ENCODE assay signal across 9 mouse cellular contexts in the genomic region with DNA sequence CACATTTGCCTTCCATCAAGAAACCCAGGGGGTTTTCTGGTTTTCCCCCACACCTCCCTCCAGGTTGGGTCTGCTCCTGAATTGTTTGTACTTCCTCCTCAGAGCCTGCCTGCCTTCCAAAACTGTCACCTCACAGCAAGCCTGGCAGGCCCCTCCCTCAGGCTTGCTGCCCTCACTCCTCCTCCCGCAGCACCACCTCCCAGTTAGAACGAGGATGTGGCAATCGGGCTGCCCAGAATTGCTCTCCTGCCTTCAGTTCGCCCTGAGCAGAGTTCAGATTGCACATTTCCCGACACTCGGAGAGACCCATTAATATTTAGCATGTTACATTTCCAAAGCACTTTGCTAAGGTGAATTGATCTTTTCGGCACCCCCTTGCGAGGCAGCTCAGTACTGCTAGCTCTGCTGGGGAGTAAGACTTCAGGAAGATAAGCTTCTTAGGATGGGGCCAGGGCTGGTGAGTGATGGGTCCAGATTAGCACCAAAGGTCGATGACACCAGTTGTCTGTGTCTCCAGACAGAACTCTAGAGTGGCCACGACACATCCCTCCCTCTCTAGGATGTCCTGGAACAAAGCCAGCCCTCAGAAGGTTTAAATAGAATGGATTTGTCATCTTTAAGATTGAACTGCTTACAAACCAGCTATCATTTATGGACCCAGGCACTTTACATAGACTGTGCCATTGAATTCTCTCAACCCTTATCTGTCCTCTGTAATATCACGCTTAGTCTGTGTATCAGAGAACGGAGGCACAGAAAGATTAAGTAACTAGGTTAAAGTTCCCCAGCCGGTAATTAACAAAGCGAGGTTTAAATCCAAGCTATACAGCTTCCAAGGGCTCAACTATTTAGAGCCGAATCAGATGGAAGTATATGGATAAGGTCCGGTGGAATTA. TPM values are rescaled to one million over a fixed set of nuclear protein-coding genes. Genes with fewer than 3 reads are reported as not detected.
DNase-seq lines count a peak whose midpoint lies in the region; ATAC-seq and TF ChIP-seq lines count a peak whose summit lies in the region.
"Had no signal": no experiment of that assay in that cellular context is flagged by ENCODE, and none has a peak within 500 bp of the region (broad histone marks: within the 10 kb centered on the region; RNA-seq: fewer than 3 reads in every experiment).

No protein-coding gene starts in this region.

- no peaks in the 10 kb centered on the region for H3K27me3 ChIP-seq in kidney, embryonic 16.5 days (ENCODE audit: insufficient read depth, low read length)
- no peaks in the 10 kb centered on the region for H3K27me3 ChIP-seq in intestine, postnatal 0 days (replicated peaks; ENCODE audit: control insufficient read depth, insufficient read depth, low read length)
- no peaks in the 10 kb centered on the region for H3K27me3 ChIP-seq in hindbrain, embryonic 12.5 days
- H3K27me3 ChIP-seq in hindbrain, postnatal 0 days (ENCODE audit: insufficient read depth, low read length): no peaks in the 10 kb centered on the region

- no peaks in the 10 kb centered on the region for H3K9me3 ChIP-seq in kidney, embryonic 16.5 days (ENCODE audit: low read length)
- no peaks in the 10 kb centered on the region for H3K9me3 ChIP-seq in intestine, postnatal 0 days (ENCODE audit: control insufficient read depth)
- no peaks in the 10 kb centered on the region for H3K9me3 ChIP-seq in hindbrain, embryonic 12.5 days (replicated peaks)
- H3K9me3 ChIP-seq in hindbrain, postnatal 0 days (ENCODE audit: low read length): no peaks in the 10 kb centered on the region

- H3K4me2 ChIP-seq in kidney, embryonic 16.5 days (replicated peaks; ENCODE audit: low read depth, low read length): no peak overlapping the region
- peak overlapping the region; percentile 32 for H3K4me2 ChIP-seq in intestine, postnatal 0 days (replicated peaks; ENCODE audit: low read depth)
- no peak overlapping the region for H3K4me2 ChIP-seq in hindbrain, embryonic 12.5 days (replicated peaks)
- H3K4me2 ChIP-seq in hindbrain, postnatal 0 days (ENCODE audit: low read depth, low read length): no peak overlapping the region

- no peak overlapping the region for H3K27ac ChIP-seq in kidney, embryonic 16.5 days (ENCODE audit: low read length)
- no peak overlapping the region for H3K27ac ChIP-seq in intestine, postnatal 0 days (ENCODE audit: low read depth, low read length)
- no peak overlapping the region for H3K27ac ChIP-seq in hindbrain, embryonic 12.5 days
- no peak overlapping the region for H3K27ac ChIP-seq in hindbrain, postnatal 0 days

- no peak overlapping the region for H3K4me3 ChIP-seq in kidney, embryonic 16.5 days (ENCODE audit: low read length)
- H3K4me3 ChIP-seq in intestine, postnatal 0 days (ENCODE audit: low read depth, low read length): no peak overlapping the region
- H3K4me3 ChIP-seq in hindbrain, embryonic 12.5 days: no peak overlapping the region
- H3K4me3 ChIP-seq in hindbrain, postnatal 0 days (ENCODE audit: low read length): no peak overlapping the region

- H3K9ac ChIP-seq in kidney, embryonic 16.5 days (replicated peaks; ENCODE audit: low read length): no peak overlapping the region
- no peak overlapping the region for H3K9ac ChIP-seq in intestine, postnatal 0 days (ENCODE audit: low read depth, low read length)
- H3K9ac ChIP-seq in hindbrain, embryonic 12.5 days: no peak overlapping the region
- H3K9ac ChIP-seq in hindbrain, postnatal 0 days (replicated peaks; ENCODE audit: low read length): no peak overlapping the region

- WGBS in kidney, embryonic 16.5 days: 53% methylated on average over 16 of the region's 16 CpGs
- 31% methylated on average over 16 of the region's 16 CpGs for WGBS in intestine, postnatal 0 days
- 65% methylated on average over 16 of the region's 16 CpGs for WGBS in hindbrain, embryonic 12.5 days
- 63% methylated on average over 16 of the region's 16 CpGs for WGBS in hindbrain, postnatal 0 days

- no peaks in the 10 kb centered on the region for H3K36me3 ChIP-seq in kidney, embryonic 16.5 days (ENCODE audit: insufficient read depth, low read length)
- H3K36me3 ChIP-seq in intestine, postnatal 0 days (ENCODE audit: control insufficient read depth, insufficient read depth): no peaks in the 10 kb centered on the region
- no peaks in the 10 kb centered on the region for H3K36me3 ChIP-seq in hindbrain, embryonic 12.5 days
- H3K36me3 ChIP-seq in hindbrain, postnatal 0 days (ENCODE audit: insufficient read depth, low read length): no peaks in the 10 kb centered on the region

- no peak for ATAC-seq in kidney, embryonic 16.5 days (ENCODE audit: low FRiP score, low TSS enrichment)
- ATAC-seq in intestine, postnatal 0 days: 0 out of 2 replicates have a peak, but pooled peaks have one; percentile 47
- no peak for ATAC-seq in hindbrain, embryonic 12.5 days (ENCODE audit: low FRiP score)
- ATAC-seq in hindbrain, postnatal 0 days: no peak
- ATAC-seq: forebrain, embryonic 16.5 days had no signal

- TF ChIP-seq CTCF in intestine, postnatal 0 days (IDR thresholded peaks at IDR 0.05; ENCODE audit: low read depth): peak; percentile 36
- no peak for TF ChIP-seq CTCF in hindbrain, postnatal 0 days (IDR thresholded peaks at IDR 0.05; ENCODE audit: low read depth)

- no peaks in the 10 kb centered on the region for H3K4me1 ChIP-seq in kidney, embryonic 16.5 days (ENCODE audit: insufficient read depth, low read length)
- no peaks in the 10 kb centered on the region for H3K4me1 ChIP-seq in intestine, postnatal 0 days (replicated peaks; ENCODE audit: control insufficient read depth, insufficient read depth, low read length)
- 0 out of 2 replicates have a peak, but pooled peaks cover 5% of the 10 kb centered on the region for H3K4me1 ChIP-seq in hindbrain, embryonic 12.5 days
- no peaks in the 10 kb centered on the region for H3K4me1 ChIP-seq in hindbrain, postnatal 0 days (ENCODE audit: insufficient read depth, low read length)

- peak; percentile 22 for DNase-seq in kidney, adult 9 months
- DNase-seq in adrenal gland, postnatal 36 days: peak; percentile 19 to 59
- DNase-seq in lung, postnatal 4 days: peak; percentile 45 to 52
- no peak for DNase-seq in left cerebral cortex, adult 11 months (ENCODE audit: low spot score)
- no peak for DNase-seq in hindbrain, postnatal 0 days (ENCODE audit: low spot score)

RNA-seq across cellular contexts. Expression of gene R3hcc1l, which starts 8.0 kb away (rescaled TPM):
- polyA plus RNA-seq in kidney, embryonic 16.5 days (2015; fragmentation: Nextera tagmentation; extraction: Ambion mirVana): 19.2 and 22.7 TPM in 2 replicates
- total RNA-seq in adrenal gland, postnatal 36 days (2021): 10 to 100 TPM; 25.8 to 32.0 TPM
- polyA plus RNA-seq in intestine, postnatal 0 days (2015; fragmentation: Nextera tagmentation; extraction: Ambion mirVana): 12.4 and 13.7 TPM in 2 replicates
- 19.9 and 23.3 TPM in 2 replicates for polyA plus RNA-seq in hindbrain, embryonic 12.5 days (2016; fragmentation: Nextera tagmentation; extraction: Ambion mirVana)
- 7.2 and 8.1 TPM in 2 replicates for total RNA-seq in hindbrain, postnatal 0 days (2014; rRNA removed)
- 8.8 and 10.5 TPM in 2 replicates for polyA plus RNA-seq in hindbrain, postnatal 0 days (2015; fragmentation: Nextera tagmentation; extraction: Ambion mirVana)

Comparison
In these comparisons a context has a peak if more than half of its experiments do, and no peak if none do; other contexts are left out.
1. DNase-seq: peak in kidney, adult 9 months (single experiment), adrenal gland, postnatal 36 days (2 of 2) and lung, postnatal 4 days (2 of 2); none in left cerebral cortex, adult 11 months (single experiment) and hindbrain, postnatal 0 days (single experiment).